Mouse (Mus musculus): ENCODE measurements around the gene Ppa2. TPM values are rescaled to one million over a fixed set of nuclear protein-coding genes. Genes with fewer than 3 reads are reported as not detected.

Gene Ppa2
- polyA plus RNA-seq, 1 experiment: 161 TPM

GRCm38 (mm10) chr3:133403849-133404248, 93.9 kb downstream of the Ppa2 start:
- Histone ChIP-seq H3K4me3 (ENCODE audit: insufficient read depth, low read depth, low read length) (no peak overlapping the region), H3K4me1 (ENCODE audit: control insufficient read depth, insufficient read depth, insufficient read length, low read length) (no peaks in the 10 kb centered on the region), H3K27ac (replicated peaks; ENCODE audit: low read depth, low read length) (no peak overlapping the region)

- Histone ChIP-seq H3K4me1 (ENCODE audit: control insufficient read depth, insufficient read depth, insufficient read length, low read length) (no peaks in the 10 kb centered on the region), H3K27ac (replicated peaks; ENCODE audit: low read depth, low read length) (no peak overlapping the region), H3K4me3 (ENCODE audit: insufficient read depth, low read depth, low read length) (no peak overlapping the region)
Observed at GRCm38 (mm10) chr3:133405636-133406035, 95.7 kb downstream of the Ppa2 start.

DNA sequence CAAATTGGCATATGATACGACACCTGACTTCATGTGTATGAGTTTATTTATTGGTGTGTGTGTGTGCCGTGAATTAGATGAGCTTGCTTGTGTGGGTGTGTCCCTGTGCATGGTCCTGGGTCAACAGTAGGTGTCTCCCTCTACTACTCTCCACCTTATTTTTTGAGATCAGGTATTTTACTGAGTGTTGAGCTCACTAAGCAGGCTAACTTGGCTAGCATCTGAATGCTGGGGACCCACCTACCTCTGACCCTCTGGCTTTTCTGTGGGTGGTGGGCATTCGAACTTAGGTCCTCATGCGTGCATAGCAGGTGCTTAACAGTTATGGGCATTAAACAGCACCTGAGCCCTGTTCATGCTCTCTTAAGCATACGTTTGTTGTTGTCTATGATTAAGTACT, 96.3 kb downstream of the Ppa2 start:
- no peak overlapping the region for H3K4me3 ChIP-seq (ENCODE audit: insufficient read depth, low read depth, low read length)
- no peaks in the 10 kb centered on the region for H3K4me1 ChIP-seq (ENCODE audit: control insufficient read depth, insufficient read depth, insufficient read length, low read length)
- H3K27ac ChIP-seq (replicated peaks; ENCODE audit: low read depth, low read length): no peak overlapping the region

- H3K4me1 ChIP-seq (ENCODE audit: control insufficient read depth, insufficient read depth, insufficient read length, low read length): no peaks in the 10 kb centered on the region
- H3K4me3 ChIP-seq (ENCODE audit: insufficient read depth, low read depth, low read length): no peak overlapping the region
- H3K27ac ChIP-seq (replicated peaks; ENCODE audit: low read depth, low read length): no peak overlapping the region
Observed at GRCm38 (mm10) chr3:133411123-133411675, 101.3 kb downstream of the Ppa2 start.

DNA sequence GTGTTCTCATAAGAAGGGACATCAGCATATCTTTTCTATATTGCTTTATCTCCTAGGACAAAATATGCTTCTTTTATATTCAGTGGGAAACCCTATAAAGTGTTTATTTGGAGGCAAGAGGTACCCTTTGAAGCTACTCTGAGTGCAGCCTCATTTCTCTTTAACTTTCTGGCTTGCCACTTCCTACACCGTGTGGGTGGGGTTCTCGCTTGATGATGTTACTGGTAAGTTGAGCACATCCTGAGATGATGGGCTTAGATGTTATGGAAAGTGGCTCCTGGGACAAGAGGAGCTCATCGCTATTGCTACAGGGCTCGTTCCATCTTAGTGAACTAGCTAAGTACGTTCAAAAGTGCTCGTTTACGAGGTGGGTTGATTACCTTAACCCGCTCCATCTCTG, 101.9 kb downstream of the Ppa2 start:
- Histone ChIP-seq H3K27ac (replicated peaks; ENCODE audit: low read depth, low read length) (no peak overlapping the region), H3K4me1 (ENCODE audit: control insufficient read depth, insufficient read depth, insufficient read length, low read length) (no peaks in the 10 kb centered on the region), H3K4me3 (ENCODE audit: insufficient read depth, low read depth, low read length) (no peak overlapping the region)

GRCm38 (mm10) chr3:133414747-133415146, 104.8 kb downstream of the Ppa2 start:
- no peak overlapping the region for H3K27ac ChIP-seq (replicated peaks; ENCODE audit: low read depth, low read length)
- no peaks in the 10 kb centered on the region for H3K4me1 ChIP-seq (ENCODE audit: control insufficient read depth, insufficient read depth, insufficient read length, low read length)
- no peak overlapping the region for H3K4me3 ChIP-seq (ENCODE audit: insufficient read depth, low read depth, low read length)

DNA sequence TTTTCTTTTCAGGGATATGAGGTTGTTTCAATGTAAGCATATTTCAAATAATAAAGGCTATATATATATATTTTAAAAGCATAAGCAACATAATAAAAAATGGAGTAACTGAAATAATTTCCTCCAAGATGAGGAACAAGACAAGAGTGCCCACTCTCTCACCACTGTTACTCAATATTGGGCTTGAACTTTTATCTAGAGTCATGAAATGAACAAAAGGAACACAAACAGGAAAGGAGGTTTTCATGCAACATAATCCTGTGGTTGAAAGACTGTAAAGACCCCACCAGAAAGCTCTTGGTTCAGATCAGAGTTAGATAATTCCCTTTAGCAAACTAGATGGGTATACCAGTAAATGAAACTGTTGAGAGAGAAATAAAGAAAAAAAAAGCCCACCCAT, 113.2 kb downstream of the Ppa2 start:
- Histone ChIP-seq H3K27ac (replicated peaks; ENCODE audit: low read depth, low read length) (no peak overlapping the region), H3K4me3 (ENCODE audit: insufficient read depth, low read depth, low read length) (no peak overlapping the region), H3K4me1 (ENCODE audit: control insufficient read depth, insufficient read depth, insufficient read length, low read length) (no peaks in the 10 kb centered on the region)

Other genes with a start within 250 kb of the Ppa2 start
- gene Ints12, start 218.3 kb upstream of the Ppa2 start, polyA plus RNA-seq (2012; ENCODE audit: insufficient read depth, insufficient read length, missing spikeins): 5.9 and 6.3 TPM in 2 replicates
- 2.7 and 2.8 TPM in 2 replicates for gene Gstcd, start 218.1 kb upstream of the Ppa2 start, polyA plus RNA-seq (2012; ENCODE audit: insufficient read depth, insufficient read length, missing spikeins)
- gene Arhgef38, start 75.2 kb upstream of the Ppa2 start, polyA plus RNA-seq (2012; ENCODE audit: insufficient read depth, insufficient read length, missing spikeins): not detected in 2 replicates
- gene Tet2, start 235.0 kb downstream of the Ppa2 start, polyA plus RNA-seq (2012; ENCODE audit: insufficient read depth, insufficient read length, missing spikeins): 8.6 and 8.7 TPM in 2 replicates